Comparison of ENCODE assay signal across 12 mouse cellular contexts in genomic region chr5:90274806-90275205, GRCm38 (mm10).
"Had no signal": no experiment of that assay in that cellular context is flagged by ENCODE, and none has a peak within 500 bp of the region (broad histone marks: within the 10 kb centered on the region; RNA-seq: fewer than 3 reads in every experiment).

No protein-coding gene starts in this region.

- ATAC-seq: intestine, embryonic 15.5 days; midbrain, embryonic 13.5 days had no signal

- H3K4me3 ChIP-seq: intestine, embryonic 15.5 days; kidney, embryonic 15.5 days; limb, embryonic 10.5 days; midbrain, embryonic 13.5 days had no signal

- H3K27me3 ChIP-seq: intestine, embryonic 15.5 days; kidney, embryonic 15.5 days; midbrain, embryonic 13.5 days had no signal

- H3K27ac ChIP-seq: intestine, embryonic 15.5 days; kidney, embryonic 15.5 days; limb, embryonic 10.5 days; macrophage; midbrain, embryonic 13.5 days had no signal

- DNase-seq: kidney, adult 2 months; kidney, postnatal 14 days; lung, embryonic 14.5 days; lung, postnatal 10 days; right cerebral cortex, adult 18-20 months; right cerebral cortex, postnatal 25 days; thymus, postnatal 4 days had no signal

- H3K9ac ChIP-seq: intestine, embryonic 15.5 days; kidney, embryonic 15.5 days; lung, embryonic 14.5 days; midbrain, embryonic 13.5 days had no signal

- H3K4me2 ChIP-seq: intestine, embryonic 15.5 days; kidney, embryonic 15.5 days; lung, embryonic 14.5 days; midbrain, embryonic 13.5 days had no signal

- H3K4me1 ChIP-seq: intestine, embryonic 15.5 days; kidney, embryonic 15.5 days; limb, embryonic 10.5 days; midbrain, embryonic 13.5 days had no signal

- H3K9me3 ChIP-seq: intestine, embryonic 15.5 days; kidney, embryonic 15.5 days; limb, embryonic 10.5 days; midbrain, embryonic 13.5 days had no signal
